ENCODE assay signal across 15 mouse cellular contexts in genomic region chr2:117176937-117177336, GRCm38 (mm10).
"Had no signal": no experiment of that assay in that cellular context is flagged by ENCODE, and none has a peak within 500 bp of the region (broad histone marks: within the 10 kb centered on the region; RNA-seq: fewer than 3 reads in every experiment).

No protein-coding gene starts in this region.

- H3K9ac ChIP-seq: liver, embryonic 13.5 days; liver, postnatal 0 days; midbrain, embryonic 15.5 days; neural tube, embryonic 12.5 days had no signal

- H3K36me3 ChIP-seq: midbrain, embryonic 15.5 days had no signal

- H3K27me3 ChIP-seq: liver, embryonic 13.5 days; megakaryocyte, embryonic 14.5 days; midbrain, embryonic 15.5 days; neural tube, embryonic 12.5 days had no signal

- ATAC-seq: liver, postnatal 0 days; midbrain, embryonic 15.5 days had no signal

- H3K4me3 ChIP-seq: liver, embryonic 13.5 days; megakaryocyte, embryonic 14.5 days; midbrain, embryonic 15.5 days; neural tube, embryonic 12.5 days had no signal

- H3K4me2 ChIP-seq: liver, embryonic 13.5 days; midbrain, embryonic 11.5 days; midbrain, embryonic 15.5 days; neural tube, embryonic 12.5 days had no signal

- H3K9me3 ChIP-seq: liver, embryonic 13.5 days; megakaryocyte, embryonic 14.5 days; midbrain, embryonic 15.5 days; neural tube, embryonic 12.5 days had no signal

- H3K27ac ChIP-seq: liver, embryonic 13.5 days; macrophage; midbrain, embryonic 15.5 days; neural tube, embryonic 12.5 days had no signal

- H3K4me1 ChIP-seq: liver, embryonic 13.5 days; midbrain, embryonic 15.5 days; neural tube, embryonic 12.5 days had no signal

- DNase-seq: kidney, adult 8-10 months; kidney, postnatal 36 days; layer of hippocampus, adult 9-11 months; left cerebral cortex, postnatal 4 days; liver; liver, embryonic 13.5 days; liver, postnatal 0 days; right cerebral cortex, adult 18-20 months; right cerebral cortex, postnatal 25 days; thymus, postnatal 36 days had no signal
